Mouse (Mus musculus) G1E (cell line): ENCODE data around the gene Dctpp1. TPM values are rescaled to one million over a fixed set of nuclear protein-coding genes. Genes with fewer than 3 reads are reported as not detected.

ENCODE experiments used
- ATAC-seq: 2 replicates; pipeline ENCODE4 v1.8.0; 2016; ENCODE audit warnings: mild to moderate bottlenecking; ENCODE audit not compliant: insufficient number of reproducible peaks, poor library complexity, low FRiP score, severe bottlenecking; ENCODE audit errors: extremely low read depth
- DNase-seq: peaks from one replicate; pipeline ENCODE4 v3.0.0; 2012; ENCODE audit warnings: low spot score
- H3K27me3 ChIP-seq: 2 replicates; pipeline ENCODE4 v1.6.1; 2012; ENCODE audit warnings: mild to moderate bottlenecking, low read length, inconsistent platforms; ENCODE audit not compliant: insufficient read depth
- H3K36me3 ChIP-seq: replicated peaks from 2 replicates; pipeline ENCODE3; 2012; ENCODE audit warnings: mild to moderate bottlenecking, inconsistent platforms
- H3K4me1 ChIP-seq: 2 replicates; pipeline ENCODE4 v1.6.1; 2012; ENCODE audit warnings: low read depth, low read length, inconsistent platforms, mixed read lengths; ENCODE audit not compliant: insufficient read depth
- H3K4me3 ChIP-seq: 2 replicates; pipeline ENCODE4 v1.5.1; 2012; ENCODE audit warnings: low read depth, mild to moderate bottlenecking, inconsistent platforms, low read length, moderate library complexity, mixed read lengths
- H3K9me3 ChIP-seq: replicated peaks from 2 replicates; pipeline ENCODE4 v1.6.1; 2012; ENCODE audit warnings: inconsistent platforms
- CTCF ChIP-seq: IDR thresholded peaks from 2 replicates; pipeline ENCODE4 v1.5.1; 2012; ENCODE audit warnings: low read depth, low read length, inconsistent platforms, mixed read lengths
- GATA1 ChIP-seq: IDR thresholded peaks from 2 replicates; pipeline ENCODE4 v1.6.1; 2012; ENCODE audit warnings: borderline replicate concordance, low read length, inconsistent platforms, mixed read lengths
- GATA2 ChIP-seq: IDR thresholded peaks from 2 replicates; pipeline ENCODE4 v1.6.1; 2012; ENCODE audit warnings: low read depth, low read length, inconsistent platforms, borderline replicate concordance
- POLR2AphosphoS5 ChIP-seq: IDR thresholded peaks from 2 replicates; pipeline ENCODE4 v1.6.1; 2012; ENCODE audit warnings: low read depth, low read length, inconsistent platforms; ENCODE audit not compliant: insufficient replicate concordance
- TAL1 ChIP-seq: conservative IDR thresholded peaks from 2 replicates; pipeline ENCODE4 v1.6.1; 2012; ENCODE audit warnings: low read depth, low read length, inconsistent platforms, mixed read lengths
- polyA plus RNA-seq: library from polyadenylated mRNA; stranded (reverse); fragments of >175 nt; gene quantifications from 2 replicates; pipeline ENCODE4 v1.2.3, GENCODE M21; 2012
- total RNA-seq, 2 experiments: library from RNA; stranded (forward) in 1 of 2; stranded (reverse) in 1 of 2; fragments of 200-1000 nt in 1 of 2; fragments of >200 nt in 1 of 2; fragmentation: Nextera tagmentation in 1 of 2; gene quantifications; 2 replicates each; pipeline ENCODE4 v1.2.3; 2014 to 2017

Dctpp1 gene
- total and polyA plus RNA-seq, 3 experiments = 56.4 to 138 (median 67.0) TPM

GRCm38 (mm10) chr7:127280092-127280491 lies 19.6 kb upstream of the Dctpp1 start:
- no peaks in the 10 kb centered on the region for H3K36me3 ChIP-seq
- peaks cover 41% of the 10 kb centered on the region for H3K4me1 ChIP-seq
- TF ChIP-seq GATA1 = no peak
- ATAC-seq (no peak), DNase-seq (no peak)
- H3K4me3 ChIP-seq = no peak overlapping the region
- H3K9me3 ChIP-seq = no peaks in the 10 kb centered on the region
- no peaks in the 10 kb centered on the region for H3K27me3 ChIP-seq

GRCm38 (mm10) chr7:127278311-127278710 lies 17.8 kb upstream of the Dctpp1 start:
- peak; percentile 16 for DNase-seq
- no peak overlapping the region for H3K4me3 ChIP-seq

GRCm38 (mm10) chr7:127276519-127276961 lies 16.0 kb upstream of the Dctpp1 start:
- Histone ChIP-seq H3K4me3 (no peak overlapping the region), H3K4me1 (peaks cover 54% of the 10 kb centered on the region), H3K36me3 (peaks cover 15% of the 10 kb centered on the region), H3K9me3 (no peaks in the 10 kb centered on the region), H3K27me3 (no peaks in the 10 kb centered on the region)
- DNase-seq (no peak), ATAC-seq (no peak)
- TF ChIP-seq GATA2 (no peak), POLR2AphosphoS5 (no peak), TAL1 (no peak), CTCF (no peak), GATA1 (no peak)

More at GRCm38 (mm10) chr7:127278311-127278710, 17.8 kb upstream of the Dctpp1 start:
- H3K36me3 ChIP-seq = no peaks in the 10 kb centered on the region
- H3K27me3 ChIP-seq = no peaks in the 10 kb centered on the region
- no peak for ATAC-seq
- H3K4me1 ChIP-seq = peaks cover 41% of the 10 kb centered on the region
- no peak for TF ChIP-seq GATA1
- TF ChIP-seq TAL1 = no peak
- TF ChIP-seq GATA2 = no peak
- TF ChIP-seq CTCF = no peak
- TF ChIP-seq POLR2AphosphoS5 = no peak
- H3K9me3 ChIP-seq = no peaks in the 10 kb centered on the region

- no peak for TF ChIP-seq GATA2
- TF ChIP-seq GATA1 = no peak
- 0 out of 2 replicates have a peak, but pooled peaks have one; percentile 83 for TF ChIP-seq POLR2AphosphoS5
- TF ChIP-seq TAL1 = no peak
- TF ChIP-seq CTCF = no peak
- Histone ChIP-seq H3K27me3 (no peaks in the 10 kb centered on the region), H3K36me3 (peaks cover 39% of the 10 kb centered on the region), H3K9me3 (peaks cover under 1% of the 10 kb centered on the region; the same call in 1 of the 2 replicates), H3K4me3 (peak within 1 kb of the TSS; percentile 96), H3K4me1 (peaks cover 56% of the 10 kb centered on the region)
- peak; percentile 85 for ATAC-seq
- DNase-seq = peak; percentile 79
Measured at GRCm38 (mm10) chr7:127273925-127274789, 13.6 kb upstream of the Dctpp1 start, which contains the start of gene Sephs2. Gene Sephs2, minus strand, starts transcription at chr7:127274055.

DNA sequence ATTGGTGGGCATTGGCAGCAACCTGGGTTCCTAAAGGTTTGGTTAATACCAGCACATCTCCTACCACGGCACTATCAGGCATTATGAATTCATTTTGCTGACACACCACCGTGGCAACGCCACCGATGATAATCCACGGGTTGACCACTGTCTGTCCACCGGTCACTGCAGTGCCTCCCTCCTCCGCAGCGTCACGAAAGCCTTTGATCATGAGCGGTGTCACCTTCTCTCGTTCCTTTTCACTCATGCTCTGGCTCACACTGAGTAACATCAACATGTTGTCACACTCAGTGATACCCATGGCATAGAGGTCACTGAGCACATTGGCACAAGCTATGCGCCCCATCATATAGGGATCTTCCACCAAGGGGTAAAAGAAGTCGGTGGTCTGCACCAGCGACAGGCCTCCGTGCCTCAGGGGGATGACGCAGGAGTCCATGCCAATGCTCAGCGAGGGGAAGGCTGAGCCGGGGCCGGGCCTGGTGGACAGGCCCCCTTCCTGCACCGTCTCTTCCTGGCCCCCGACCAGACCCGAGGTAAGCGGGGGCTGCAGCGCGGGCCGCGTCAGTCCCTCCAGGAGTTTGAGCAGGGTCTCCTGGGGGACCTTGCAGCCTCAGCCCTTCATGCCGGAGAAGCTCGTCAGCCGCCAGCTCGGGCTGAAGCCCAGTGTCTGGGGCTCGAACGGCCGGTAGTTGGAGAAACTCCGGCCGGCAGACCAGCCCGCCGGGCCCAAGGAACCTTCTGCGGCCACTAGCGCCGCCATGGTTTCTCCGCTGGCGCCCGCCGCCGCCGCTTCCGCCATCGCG lies 12.8 kb upstream of the Dctpp1 start:
- DNase-seq (peak; percentile 53), ATAC-seq (no peak)
- Histone ChIP-seq H3K36me3 (peaks cover 46% of the 10 kb centered on the region), H3K27me3 (no peaks in the 10 kb centered on the region), H3K4me1 (peaks cover 49% of the 10 kb centered on the region), H3K9me3 (peaks cover 8% of the 10 kb centered on the region), H3K4me3 (peak overlapping the region; percentile 96)
- TF ChIP-seq GATA2 (no peak), GATA1 (no peak), TAL1 (no peak), CTCF (no peak), POLR2AphosphoS5 (no peak)

GRCm38 (mm10) chr7:127272566-127272965 lies 12.1 kb upstream of the Dctpp1 start:
- H3K4me1 ChIP-seq = peaks cover 44% of the 10 kb centered on the region
- H3K9me3 ChIP-seq = peaks cover 9% of the 10 kb centered on the region
- peaks cover 47% of the 10 kb centered on the region for H3K36me3 ChIP-seq
- H3K4me3 ChIP-seq = peak overlapping the region; percentile 96
- TF ChIP-seq GATA2 (no peak), TAL1 (no peak), POLR2AphosphoS5 (no peak; the same call in 1 of the 2 replicates), CTCF (no peak), GATA1 (no peak)
- DNase-seq (no peak), ATAC-seq (no peak)
- no peaks in the 10 kb centered on the region for H3K27me3 ChIP-seq
